Mouse (Mus musculus): ENCODE data around the gene Krt79. TPM values are rescaled to one million over a fixed set of nuclear protein-coding genes. Genes with fewer than 3 reads are reported as not detected.

Gene Krt79
- total RNA-seq, 2 experiments from 2014 or later: not detected

Small RNAs within 50 kb of the gene (microRNA-seq; reads per million reads assigned to microRNA genes)
- gene Gm44356: 0 reads per million in 2 experiments

Other genes starting within 250 kb of the Krt79 start
- not detected for gene Krt6a, start 246.0 kb downstream of the Krt79 start, total RNA-seq (2021)
- gene Krt5, start 227.4 kb downstream of the Krt79 start, total RNA-seq (2021): not detected
- gene Krt71, start 197.2 kb downstream of the Krt79 start, total RNA-seq (2021): not detected
- not detected for gene Krt72, start 153.9 kb downstream of the Krt79 start, total RNA-seq (2021)
- 1 to 10 TPM; 1.1 to 2.6 TPM for gene Krt73, start 138.0 kb downstream of the Krt79 start, total RNA-seq (2021)
- gene Krt2, start 122.2 kb downstream of the Krt79 start, total RNA-seq (2021): under 1 TPM in 1 of 2 experiments, not detected in 1; 0.61 TPM
- 1 to 10 TPM; 3.3 TPM for gene Krt1, start 89.5 kb downstream of the Krt79 start, total RNA-seq (2021)
- 10 to 100 TPM; 10.9 to 14.7 TPM for gene Krt77, start 70.6 kb downstream of the Krt79 start, total RNA-seq (2021)
- gene Krt76, start 47.4 kb downstream of the Krt79 start, total RNA-seq (2021): not detected
- not detected for gene Krt4, start 15.6 kb downstream of the Krt79 start, total RNA-seq (2021)
- not detected for gene Krt78, start 14.0 kb upstream of the Krt79 start, total RNA-seq (2021)
- gene Krt8, start 64.2 kb upstream of the Krt79 start, total RNA-seq (2021): not detected
- gene Krt18, start 87.9 kb upstream of the Krt79 start, total RNA-seq (2021): under 1 TPM; 0.24 to 0.85 TPM
- gene Eif4b, start 133.4 kb upstream of the Krt79 start, total RNA-seq (2021): 100 to 1,000 TPM; 167 to 168 TPM
- gene Tns2, start 160.1 kb upstream of the Krt79 start, total RNA-seq (2021): 10 to 100 TPM; 14.4 to 18.5 TPM
- 100 to 1,000 TPM; 143 to 152 TPM for gene Spryd3, start 195.9 kb upstream of the Krt79 start, total RNA-seq (2021)
- gene Igfbp6, start 204.0 kb upstream of the Krt79 start, total RNA-seq (2021): 10 to 100 TPM; 11.9 to 13.5 TPM
- not detected for gene Soat2, start 210.2 kb upstream of the Krt79 start, total RNA-seq (2021)